Mouse (Mus musculus) MN1 (cell line): ENCODE measurements around the gene Pofut1.
A peak's percentile ranks its signal among the peaks of the same experiment; 100 is the strongest.

Source experiments
- DNase-seq: peaks from one replicate; pipeline ENCODE4 v3.0.0-alpha.2; 2016; ENCODE audit warnings: low spot score

Gene Pofut1

DNA sequence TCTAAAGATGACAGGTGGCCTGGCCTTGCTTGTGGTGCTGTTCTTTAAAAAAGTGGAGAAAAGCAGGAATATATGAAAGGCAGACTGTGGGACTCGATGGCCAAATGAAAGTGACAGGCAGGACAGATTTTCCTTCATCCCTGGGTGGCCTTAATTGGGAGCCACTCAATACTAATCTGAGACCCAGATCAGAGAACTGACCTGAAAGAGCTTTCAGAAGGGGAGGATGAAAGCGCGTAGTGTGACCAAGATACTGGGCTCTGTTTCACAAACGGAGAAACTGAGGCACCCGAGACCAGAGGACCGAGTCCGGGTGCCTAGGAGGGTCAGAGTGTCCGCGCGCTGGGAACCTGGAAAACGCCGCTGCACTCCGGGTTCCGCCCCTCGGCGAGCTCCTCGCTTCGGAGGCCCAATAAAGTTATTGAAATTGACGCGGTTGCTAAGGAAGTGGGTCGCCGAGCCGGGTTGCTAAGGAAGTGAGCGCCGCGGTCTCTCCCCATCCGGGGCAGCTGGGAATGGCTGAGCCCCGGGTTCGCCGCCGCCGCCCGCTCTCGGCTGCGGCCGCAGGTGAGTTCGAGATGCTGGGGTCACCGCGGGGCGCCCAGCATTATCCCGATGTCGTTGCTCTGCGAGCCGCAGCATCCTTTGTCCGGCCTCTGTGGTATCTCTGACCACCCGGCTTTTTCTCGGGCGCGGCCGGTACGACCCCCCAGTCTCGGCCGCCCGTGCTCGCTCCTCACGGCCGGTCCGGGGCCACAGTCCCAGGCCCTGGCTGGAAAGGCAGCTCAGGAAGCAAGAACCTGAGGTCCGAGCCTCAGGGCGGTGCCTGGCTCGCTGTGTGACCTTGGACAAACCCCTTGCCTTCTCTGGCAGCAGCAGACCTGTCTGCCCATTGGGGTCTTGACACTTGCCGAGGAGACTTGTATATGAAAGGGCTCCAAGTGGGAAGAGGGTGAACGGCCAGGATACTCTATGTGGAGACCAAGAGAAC, 49.9 kb downstream of the Pofut1 start, which contains the start of gene Kif3b:
Gene Kif3b (plus strand): TSS at position 476 of the 991 bp plus-strand sequence.
- peak; percentile 92 for DNase-seq

DNA sequence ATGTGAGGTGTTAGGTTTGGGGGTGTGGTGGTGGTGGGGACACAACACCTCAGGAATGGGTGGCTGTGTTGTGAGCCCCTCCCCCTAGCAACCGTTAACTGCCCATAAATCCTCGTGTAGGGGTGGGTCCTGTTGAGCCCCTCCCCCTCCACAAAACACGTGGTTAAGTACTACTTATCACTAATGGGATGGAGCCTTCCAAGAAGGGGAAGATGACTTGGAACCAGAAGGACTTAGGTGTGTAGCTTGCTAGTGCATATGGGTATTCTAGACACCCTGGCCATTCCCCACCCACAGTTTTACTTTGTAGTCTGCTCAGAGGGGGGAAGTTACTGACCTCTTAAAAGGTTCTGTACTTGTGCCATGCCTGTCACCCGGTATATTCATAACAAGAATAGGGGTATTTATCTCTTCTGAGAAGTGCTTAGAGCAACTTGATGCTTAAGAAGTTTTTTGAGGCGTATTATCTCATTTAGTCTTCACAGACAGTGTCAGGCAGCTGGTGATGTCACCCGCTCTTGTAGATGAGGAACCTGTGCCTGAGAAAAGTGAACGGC, 51.0 kb downstream of the Pofut1 start:
- peak; percentile 32 for DNase-seq

DNA sequence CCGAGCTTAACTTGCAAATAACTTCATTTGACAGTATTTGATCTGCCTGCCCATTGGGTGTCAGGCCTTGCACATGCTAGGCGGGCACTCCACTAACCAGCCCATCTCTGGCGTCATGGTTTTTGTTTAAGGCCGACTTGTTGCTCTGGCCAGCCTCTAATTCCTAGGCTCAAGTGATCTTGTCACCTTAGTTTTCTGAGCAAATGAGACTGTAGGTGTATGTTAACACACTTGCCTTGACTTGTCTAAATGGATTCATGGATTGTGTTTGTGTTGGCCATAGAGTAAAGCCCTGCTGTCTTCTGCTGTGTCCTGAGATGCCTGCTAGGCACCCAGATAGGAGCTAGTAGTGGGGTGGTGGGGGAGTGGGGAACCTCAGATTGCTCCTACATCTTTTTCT, 53.9 kb downstream of the Pofut1 start:
- DNase-seq: no peak

DNA sequence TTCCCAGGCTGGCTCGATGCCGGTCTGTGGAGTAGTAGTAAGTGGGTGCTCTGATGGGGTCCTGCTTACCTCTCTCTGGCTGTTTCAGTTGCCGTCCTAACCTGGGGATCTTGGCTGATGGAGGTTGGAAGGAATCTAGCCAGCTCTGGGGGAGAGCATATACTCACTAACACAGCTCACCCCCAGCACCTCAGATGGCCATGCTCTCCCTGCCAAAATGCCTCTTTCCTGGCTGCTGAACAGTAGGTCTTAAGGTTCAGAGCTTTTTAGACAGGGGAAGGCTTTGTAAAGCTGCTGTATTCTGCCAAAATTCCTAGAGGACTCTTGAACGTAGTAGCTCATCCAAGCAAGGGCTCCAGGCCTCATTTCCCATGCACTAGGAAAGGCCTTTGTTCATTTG, 56.4 kb downstream of the Pofut1 start:
- DNase-seq: no peak

DNA sequence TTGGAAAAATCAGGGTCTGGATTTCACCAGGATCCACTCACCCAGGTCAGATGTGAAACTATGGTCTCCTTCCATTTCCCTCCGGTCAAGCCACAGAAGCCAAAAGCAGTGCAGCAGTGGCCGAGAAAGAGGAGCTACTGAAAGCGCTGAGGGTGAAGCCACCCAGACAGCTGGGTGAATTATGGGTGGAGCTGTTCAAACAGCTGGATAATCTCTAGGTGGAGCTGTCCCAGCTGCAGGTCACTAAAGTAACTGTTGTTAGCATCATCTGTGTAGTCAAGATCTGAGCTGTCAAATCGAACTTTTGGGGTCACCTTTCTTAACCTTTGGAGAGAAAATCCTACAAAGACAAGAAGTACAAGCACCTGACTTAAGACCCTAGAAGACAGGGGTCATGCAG, 57.1 kb downstream of the Pofut1 start:
- no peak for DNase-seq

DNA sequence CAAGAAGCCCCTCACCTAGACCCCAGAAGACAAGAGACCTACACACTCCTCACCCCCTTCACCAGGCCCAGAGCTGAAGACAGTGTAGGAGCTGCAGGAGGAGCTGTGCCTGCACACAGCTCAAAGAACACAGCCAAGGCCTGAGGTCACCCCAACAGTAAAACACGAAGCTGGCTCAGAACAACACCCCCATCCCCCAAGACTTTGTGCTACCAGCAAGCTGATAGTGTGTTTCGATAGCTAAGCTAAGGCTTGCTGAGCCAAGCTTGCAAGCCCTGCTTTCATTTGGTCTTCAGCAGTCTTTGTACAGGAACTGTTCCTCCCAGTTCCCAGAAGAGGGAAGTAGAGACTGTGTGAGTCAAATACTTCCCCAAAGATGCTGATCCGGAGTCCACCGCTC, 57.5 kb downstream of the Pofut1 start:
- DNase-seq: no peak

DNA sequence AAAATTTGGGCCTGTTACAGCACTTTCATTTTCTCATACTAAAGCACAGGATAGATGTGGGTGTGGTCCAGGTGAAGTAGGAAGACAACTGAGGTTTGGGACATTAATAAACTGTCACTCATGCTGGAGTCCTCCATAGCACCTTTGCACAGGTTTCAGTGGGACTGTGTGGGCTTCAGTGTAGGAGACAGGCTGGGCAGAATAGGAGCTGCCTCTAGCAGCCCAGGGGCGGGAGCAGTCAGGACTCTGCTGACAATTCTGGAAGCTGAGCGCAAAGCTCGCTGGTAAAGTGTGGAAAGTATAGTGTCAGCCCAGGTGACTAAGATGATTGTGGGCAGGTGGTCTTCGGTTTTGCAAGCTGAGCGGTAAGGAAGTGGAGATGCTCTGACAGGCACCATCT, 59.8 kb downstream of the Pofut1 start:
- DNase-seq: no peak

DNA sequence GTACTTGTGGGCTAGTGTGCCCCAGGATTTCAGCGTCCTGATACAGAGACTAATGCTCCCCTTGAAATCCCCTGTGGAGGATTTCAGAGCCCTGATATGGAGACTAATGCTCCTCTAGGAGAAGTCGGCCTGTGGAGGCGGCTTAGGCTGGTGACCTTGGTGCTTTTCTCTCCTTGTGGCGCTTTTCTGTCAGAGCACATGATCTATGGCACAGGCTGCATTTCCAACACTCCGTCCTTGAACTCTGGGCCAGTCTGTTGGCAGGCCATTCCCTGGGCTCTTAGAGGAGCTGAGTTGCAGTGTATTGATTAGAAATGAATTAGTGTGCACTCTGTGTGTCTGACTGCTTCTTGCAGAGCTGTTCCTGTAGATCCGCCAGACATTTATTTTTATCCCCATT, 63.9 kb downstream of the Pofut1 start:
- DNase-seq: no peak

DNA sequence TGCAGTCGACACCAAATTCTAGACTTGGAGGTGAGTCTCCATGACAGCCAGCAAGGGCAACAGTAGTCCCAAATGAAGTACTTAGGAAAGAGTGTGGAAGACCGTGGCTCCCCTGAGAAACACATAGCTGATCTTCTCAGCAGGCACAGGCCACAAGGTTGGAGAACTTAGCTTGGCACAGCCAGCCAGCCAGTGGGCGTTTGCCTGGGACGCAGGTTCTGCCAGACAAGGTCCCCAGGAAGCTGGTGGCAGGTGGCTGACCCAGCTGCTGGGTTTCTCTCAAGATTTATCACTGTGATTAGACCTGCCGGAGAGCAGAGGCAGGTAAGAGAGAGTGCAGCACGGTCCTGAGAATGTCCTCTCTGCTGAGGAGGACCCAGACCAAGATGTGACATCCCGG, 67.3 kb downstream of the Pofut1 start:
- DNase-seq: no peak

DNA sequence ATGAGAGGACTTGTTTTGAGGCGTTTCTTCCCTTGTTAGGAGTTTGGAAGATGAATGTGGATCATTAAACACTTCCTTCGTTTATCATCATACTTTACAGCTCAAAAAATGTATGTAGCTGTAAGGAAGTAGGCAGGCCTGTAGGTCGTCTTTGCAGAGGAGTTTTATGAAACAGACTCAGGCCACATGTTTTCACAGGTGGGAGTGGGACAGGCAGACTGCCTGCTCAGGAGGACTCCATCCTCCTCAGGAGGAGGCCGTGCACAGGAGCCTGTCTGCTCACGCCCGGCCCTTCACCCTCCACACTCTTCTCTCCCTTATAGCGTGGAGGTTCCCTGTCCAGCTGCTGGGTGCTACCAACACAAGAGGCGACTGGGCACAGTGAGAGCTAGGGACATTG, 67.8 kb downstream of the Pofut1 start:
- no peak for DNase-seq

DNA sequence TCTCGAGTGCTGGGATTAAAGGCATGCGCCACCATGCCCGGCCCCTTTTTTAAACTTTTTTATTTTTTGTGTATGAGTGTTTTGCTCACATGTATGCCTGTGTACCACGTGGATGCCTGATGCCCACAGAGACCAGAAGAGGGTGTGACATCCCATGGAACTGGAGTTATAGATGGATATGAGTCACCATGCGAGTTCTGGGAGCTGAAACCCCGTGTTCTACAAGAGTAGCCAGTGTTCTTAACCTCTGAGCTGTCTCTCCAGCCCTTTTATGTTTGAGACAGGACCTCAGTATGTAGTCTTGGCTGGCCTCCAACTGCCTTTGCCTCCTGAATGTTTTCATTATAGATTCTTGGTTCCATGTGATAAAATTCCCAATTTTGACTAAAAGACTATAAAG, 68.9 kb downstream of the Pofut1 start:
- DNase-seq: peak; percentile 35

DNA sequence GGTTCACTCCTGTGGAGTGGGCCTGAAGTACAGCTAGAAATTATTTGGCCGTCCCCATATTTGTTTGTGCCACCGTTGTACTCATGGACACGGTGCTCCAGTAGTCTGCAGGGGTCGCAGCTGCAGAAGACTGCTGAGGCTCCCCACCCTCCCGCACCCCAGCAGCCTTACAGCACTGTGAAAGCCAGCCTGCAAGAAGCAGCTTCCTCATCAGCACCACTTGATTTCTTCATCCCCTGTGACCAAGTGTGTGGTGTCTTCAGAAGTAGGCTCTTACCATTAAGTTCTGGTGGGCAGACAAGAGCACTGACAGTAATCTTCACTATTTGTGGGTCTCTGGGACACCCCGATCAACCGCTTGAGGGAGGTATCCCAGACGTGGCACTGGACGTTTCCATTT, 71.6 kb downstream of the Pofut1 start:
- no peak for DNase-seq

DNA sequence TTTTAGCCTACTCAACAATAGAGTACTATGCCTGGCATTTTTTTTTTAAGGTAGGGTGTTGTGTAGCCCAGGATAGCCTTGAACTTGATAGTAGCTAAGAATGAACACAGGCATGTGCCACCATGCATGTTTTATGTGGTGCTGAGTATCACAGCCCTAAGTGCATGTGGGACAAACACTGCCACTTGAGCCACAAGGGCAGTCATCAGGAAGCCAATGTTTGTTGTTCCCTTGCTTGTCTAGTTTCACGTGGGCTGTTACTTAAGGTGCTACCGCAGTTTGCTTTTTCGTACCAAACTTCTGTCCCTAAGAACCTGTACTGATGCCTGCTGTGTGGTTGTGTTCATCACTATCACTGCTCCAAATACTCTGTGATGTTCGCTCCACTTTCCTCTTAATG, 77.1 kb downstream of the Pofut1 start:
- DNase-seq: no peak

DNA sequence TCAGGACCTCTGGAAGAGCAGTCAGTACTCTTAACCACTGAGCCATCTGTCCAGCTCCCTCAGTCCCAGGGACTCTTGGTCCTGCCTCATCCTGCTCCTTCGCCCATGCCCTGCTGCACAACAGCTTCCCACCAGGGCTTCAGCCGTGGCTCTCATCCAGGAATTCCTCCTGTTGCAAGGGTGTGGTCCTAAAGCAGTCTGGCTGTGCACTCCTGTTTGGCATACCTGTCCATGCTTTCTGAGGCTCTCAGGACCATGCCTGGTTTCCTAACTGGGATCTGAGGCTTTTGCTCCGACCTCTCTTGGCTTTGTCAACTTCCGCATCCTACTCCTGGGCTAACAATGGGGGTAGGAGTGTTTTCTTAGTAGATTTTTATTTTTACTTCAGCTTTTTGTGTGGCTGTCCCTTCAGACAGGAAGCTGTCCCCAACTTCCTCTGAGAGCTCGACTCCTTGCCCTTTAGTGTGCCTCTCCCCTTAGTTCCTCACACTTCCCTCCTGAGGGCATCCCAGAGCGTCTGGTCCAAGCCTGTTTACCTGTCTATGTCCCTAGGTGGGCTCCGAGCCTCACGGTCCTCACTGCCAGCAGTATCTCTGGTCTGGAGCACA, 77.8 kb downstream of the Pofut1 start:
- DNase-seq: no peak
